Mouse (Mus musculus) forebrain, postnatal 0 days (tissue): ENCODE measurements around the gene Nme4. TPM values are rescaled to one million over a fixed set of nuclear protein-coding genes. Genes with fewer than 3 reads are reported as not detected.

Source experiments
- ATAC-seq: fragments of 200-750 bp; cut with Nextera tagmentation; 2 replicates; pipeline ENCODE4 v1.8.0; 2017; ENCODE audit warnings: mild to moderate bottlenecking, moderate library complexity
- DNase-seq: peaks from one replicate; pipeline ENCODE4 v3.0.0-alpha.2; 2015
- H3K27ac ChIP-seq: fragments of 300-500 bp; sonication (generic); 2 replicates; pipeline ENCODE4 v1.5.1; 2014; ENCODE audit warnings: low read depth, mild to moderate bottlenecking, antibody characterized with exemption, low read length, moderate library complexity, mixed read lengths
- H3K27me3 ChIP-seq: fragments of 300-500 bp; sonication (generic); 2 replicates; pipeline ENCODE4 v1.6.1; 2014; ENCODE audit warnings: mild to moderate bottlenecking, low read length, mixed read lengths; ENCODE audit not compliant: insufficient read depth
- H3K36me3 ChIP-seq: fragments of 300-500 bp; sonication (generic); 2 replicates; pipeline ENCODE4 v1.6.1; 2014; ENCODE audit warnings: mild to moderate bottlenecking, moderate library complexity; ENCODE audit not compliant: insufficient read depth
- H3K4me1 ChIP-seq: fragments of 300-500 bp; sonication (generic); 2 replicates; pipeline ENCODE4 v1.6.1; 2014; ENCODE audit warnings: antibody characterized with exemption; ENCODE audit not compliant: insufficient read depth
- H3K4me2 ChIP-seq: fragments of 300-500 bp; sonication (generic); 2 replicates; pipeline ENCODE4 v1.6.1; 2014; ENCODE audit warnings: low read depth, mild to moderate bottlenecking, moderate library complexity
- H3K4me3 ChIP-seq: fragments of 300-500 bp; sonication (generic); 2 replicates; pipeline ENCODE4 v1.5.1; 2014; ENCODE audit warnings: low read depth, low read length, mixed read lengths
- H3K9ac ChIP-seq: fragments of 300-500 bp; sonication (generic); 2 replicates; pipeline ENCODE4 v1.6.1; 2014; ENCODE audit warnings: mild to moderate bottlenecking
- H3K9me3 ChIP-seq: fragments of 300-500 bp; sonication (generic); 2 replicates; pipeline ENCODE4 v1.6.1; 2016; ENCODE audit warnings: low read length
- CTCF ChIP-seq: sonication (generic); IDR thresholded peaks from 2 replicates; pipeline ENCODE4 v1.5.1; 2016; ENCODE audit warnings: antibody characterized with exemption, control low read depth, low read depth
- WGBS: fragments of 180-500 bp; shearing (Covaris S2); extraction: QIAGEN DNeasy Blood & Tissue Kit; methylation state at CpG from one replicate; pipeline ENCODE4 v1.1.7; 2014; 5-methylcytosine and 5-hydroxymethylcytosine counted together
- polyA plus RNA-seq: library from polyadenylated mRNA; unstranded; fragments of >200 nt; fragmentation: Nextera tagmentation; extraction: Ambion mirVana; gene quantifications from 2 replicates; pipeline ENCODE4 v1.2.1, GENCODE M21; 2015
- total RNA-seq: library from RNA; depleted of rRNA; stranded (reverse); fragments of >200 nt; gene quantifications from 2 replicates; pipeline ENCODE4 v1.2.3, GENCODE M21; 2014

Gene Nme4
- total and polyA plus RNA-seq, 2 experiments from 2014 or later: 9.5 to 11.4 TPM

GRCm38 (mm10) chr17:26066488-26067020, 28.8 kb downstream of the Nme4 start:
- Histone ChIP-seq H3K27ac (no peak overlapping the region), H3K4me2 (peak overlapping the region; percentile 99), H3K4me3 (peak overlapping the region; percentile 87), H3K9me3 (no peaks in the 10 kb centered on the region), H3K4me1 (peaks cover 30% of the 10 kb centered on the region), H3K27me3 (no peaks in the 10 kb centered on the region), H3K9ac (no peak overlapping the region), H3K36me3 (peaks cover 16% of the 10 kb centered on the region; the same call in 1 of the 2 replicates)
- TF ChIP-seq CTCF: no peak
- no peak for ATAC-seq
- no peak for DNase-seq
- WGBS: 86% methylated on average over 7 of the region's 7 CpGs

- WGBS: 74% methylated on average over 6 of the region's 6 CpGs
- H3K9ac ChIP-seq: no peak overlapping the region
- peaks cover 26% of the 10 kb centered on the region for H3K4me1 ChIP-seq
- no peak overlapping the region; the same call in 1 of the 2 replicates for H3K4me3 ChIP-seq
- DNase-seq (no peak), ATAC-seq (no peak)
- no peaks in the 10 kb centered on the region for H3K9me3 ChIP-seq
- no peak overlapping the region for H3K27ac ChIP-seq
- peaks cover 18% of the 10 kb centered on the region; the same call in 1 of the 2 replicates for H3K36me3 ChIP-seq
- H3K4me2 ChIP-seq: peak overlapping the region; percentile 22
- TF ChIP-seq CTCF: no peak
- H3K27me3 ChIP-seq: no peaks in the 10 kb centered on the region
Measured at GRCm38 (mm10) chr17:26064916-26065315, 30.5 kb downstream of the Nme4 start.

GRCm38 (mm10) chr17:26057787-26058567, 37.4 kb downstream of the Nme4 start:
- no peak overlapping the region for H3K9ac ChIP-seq
- DNase-seq (no peak), ATAC-seq (no peak)
- no peaks in the 10 kb centered on the region for H3K9me3 ChIP-seq
- no peaks in the 10 kb centered on the region; the same call in 1 of the 2 replicates for H3K4me1 ChIP-seq
- H3K27ac ChIP-seq: no peak overlapping the region
- no peak for TF ChIP-seq CTCF
- H3K36me3 ChIP-seq: peaks cover 33% of the 10 kb centered on the region
- H3K27me3 ChIP-seq: no peaks in the 10 kb centered on the region
- no peak overlapping the region for H3K4me3 ChIP-seq
- no peak overlapping the region for H3K4me2 ChIP-seq
- WGBS: 82% methylated on average over 9 of the region's 9 CpGs

- DNase-seq: no peak
- no peak for TF ChIP-seq CTCF
- WGBS: 85% methylated on average over 8 of the region's 8 CpGs
Measured at GRCm38 (mm10) chr17:26057278-26057677, 38.1 kb downstream of the Nme4 start.

GRCm38 (mm10) chr17:26055164-26055563, 40.2 kb downstream of the Nme4 start:
- Histone ChIP-seq H3K9ac (no peak overlapping the region), H3K4me1 (no peaks in the 10 kb centered on the region), H3K27ac (no peak overlapping the region), H3K9me3 (no peaks in the 10 kb centered on the region), H3K4me3 (no peak overlapping the region), H3K36me3 (peaks cover 33% of the 10 kb centered on the region), H3K4me2 (no peak overlapping the region), H3K27me3 (no peaks in the 10 kb centered on the region)
- ATAC-seq (no peak), DNase-seq (no peak)
- TF ChIP-seq CTCF: no peak
- 40% methylated on average over 6 of the region's 6 CpGs for WGBS

More at GRCm38 (mm10) chr17:26057278-26057677, 38.1 kb downstream of the Nme4 start:
- H3K9ac ChIP-seq: no peak overlapping the region
- no peaks in the 10 kb centered on the region for H3K9me3 ChIP-seq
- H3K27me3 ChIP-seq: no peaks in the 10 kb centered on the region
- peaks cover 33% of the 10 kb centered on the region for H3K36me3 ChIP-seq
- no peak overlapping the region for H3K27ac ChIP-seq
- no peak overlapping the region for H3K4me3 ChIP-seq
- H3K4me1 ChIP-seq: no peaks in the 10 kb centered on the region
- H3K4me2 ChIP-seq: no peak overlapping the region
- no peak for ATAC-seq

GRCm38 (mm10) chr17:26054133-26054845, 41.1 kb downstream of the Nme4 start:
- Histone ChIP-seq H3K36me3 (peaks cover 24% of the 10 kb centered on the region), H3K9me3 (no peaks in the 10 kb centered on the region), H3K27ac (no peak overlapping the region), H3K27me3 (no peaks in the 10 kb centered on the region), H3K4me2 (no peak overlapping the region), H3K4me1 (no peaks in the 10 kb centered on the region), H3K9ac (no peak overlapping the region), H3K4me3 (no peak overlapping the region)
- WGBS: 85% methylated on average over 17 of the region's 17 CpGs
- TF ChIP-seq CTCF: no peak
- ATAC-seq: no peak
- DNase-seq: no peak

- DNase-seq (no peak), ATAC-seq (no peak)
- Histone ChIP-seq H3K27me3 (no peaks in the 10 kb centered on the region), H3K36me3 (peaks cover 19% of the 10 kb centered on the region; the same call in 1 of the 2 replicates), H3K9me3 (no peaks in the 10 kb centered on the region), H3K4me3 (no peak overlapping the region), H3K4me1 (no peaks in the 10 kb centered on the region), H3K4me2 (no peak overlapping the region), H3K27ac (no peak overlapping the region), H3K9ac (no peak overlapping the region)
- TF ChIP-seq CTCF: no peak
- 91% methylated on average over 4 of the region's 4 CpGs for WGBS
Measured at GRCm38 (mm10) chr17:26052706-26053105, 42.7 kb downstream of the Nme4 start.
